Mouse (Mus musculus) liver, adult 2 months (tissue): ENCODE data around the gene Sdhaf1. TPM values are rescaled to one million over a fixed set of nuclear protein-coding genes. Genes with fewer than 3 reads are reported as not detected.

ENCODE experiments used
- DNase-seq: peaks from one replicate; pipeline ENCODE4 v3.0.0-alpha.2; 2011; ENCODE audit warnings: low read depth, low spot score; ENCODE audit errors: extremely low read depth
- H3K27ac ChIP-seq: fragments of 200-500 bp; replicated peaks from 2 replicates; pipeline ENCODE4 v1.5.1; 2012; ENCODE audit warnings: low read depth, mild to moderate bottlenecking, control low read depth, inconsistent platforms, low read length; ENCODE audit not compliant: insufficient read depth
- H3K27me3 ChIP-seq: fragments of 200-500 bp; 2 replicates; pipeline ENCODE4 v1.6.1; 2012; ENCODE audit warnings: mild to moderate bottlenecking, moderate library complexity, low read length, inconsistent platforms; ENCODE audit not compliant: control insufficient read depth, insufficient read depth
- H3K36me3 ChIP-seq: fragments of 200-500 bp; 2 replicates; pipeline ENCODE4 v1.6.1; 2012; ENCODE audit warnings: low read length, inconsistent platforms; ENCODE audit not compliant: control insufficient read depth, insufficient read depth
- H3K4me1 ChIP-seq: fragments of 200-500 bp; 2 replicates; pipeline ENCODE4 v1.6.1; 2011; ENCODE audit warnings: low read length; ENCODE audit not compliant: control insufficient read depth, insufficient read depth
- H3K4me3 ChIP-seq: fragments of 200-500 bp; 2 replicates; pipeline ENCODE4 v1.5.1; 2011; ENCODE audit warnings: low read depth, mild to moderate bottlenecking, control low read depth, low read length, moderate library complexity; ENCODE audit not compliant: insufficient read depth
- H3K79me2 ChIP-seq: fragments of 200-500 bp; 2 replicates; pipeline ENCODE4 v1.6.1; 2012; ENCODE audit warnings: inconsistent platforms, mild to moderate bottlenecking, low read length, moderate library complexity; ENCODE audit not compliant: control insufficient read depth, insufficient read depth
- H3K9ac ChIP-seq: fragments of 200-500 bp; 2 replicates; pipeline ENCODE4 v1.6.1; 2012; ENCODE audit warnings: low read depth, mild to moderate bottlenecking, control low read depth, inconsistent platforms, low read length
- CTCF ChIP-seq: fragments of 200-500 bp; IDR thresholded peaks from 2 replicates; pipeline ENCODE4 v1.5.1; 2011; ENCODE audit warnings: low read depth, low read length, control low read depth
- POLR2A ChIP-seq: fragments of 200-500 bp; IDR thresholded peaks from 2 replicates; pipeline ENCODE4 v1.6.1; 2011; ENCODE audit warnings: low read length, control low read depth; ENCODE audit not compliant: insufficient read depth; ENCODE audit errors: extremely low read depth
- WGBS: fragments of 180-500 bp; shearing (Covaris S2); methylation state at CpG from one replicate; pipeline ENCODE4 v1.1.7; 2018; 5-methylcytosine and 5-hydroxymethylcytosine counted together
- polyA plus RNA-seq: library from polyadenylated mRNA; depleted of rRNA; stranded (reverse); fragments of >200 nt; gene quantifications from 2 replicates; pipeline ENCODE4 v1.2.3, GENCODE M21; 2012
- total RNA-seq: library from RNA; depleted of rRNA; stranded (reverse); fragments of >200 nt; gene quantifications from 2 replicates; pipeline ENCODE4 v1.2.3, GENCODE M21; 2014

Sdhaf1 gene
- total and polyA plus RNA-seq, 2 experiments: 4.0 to 15.8 TPM

DNA sequence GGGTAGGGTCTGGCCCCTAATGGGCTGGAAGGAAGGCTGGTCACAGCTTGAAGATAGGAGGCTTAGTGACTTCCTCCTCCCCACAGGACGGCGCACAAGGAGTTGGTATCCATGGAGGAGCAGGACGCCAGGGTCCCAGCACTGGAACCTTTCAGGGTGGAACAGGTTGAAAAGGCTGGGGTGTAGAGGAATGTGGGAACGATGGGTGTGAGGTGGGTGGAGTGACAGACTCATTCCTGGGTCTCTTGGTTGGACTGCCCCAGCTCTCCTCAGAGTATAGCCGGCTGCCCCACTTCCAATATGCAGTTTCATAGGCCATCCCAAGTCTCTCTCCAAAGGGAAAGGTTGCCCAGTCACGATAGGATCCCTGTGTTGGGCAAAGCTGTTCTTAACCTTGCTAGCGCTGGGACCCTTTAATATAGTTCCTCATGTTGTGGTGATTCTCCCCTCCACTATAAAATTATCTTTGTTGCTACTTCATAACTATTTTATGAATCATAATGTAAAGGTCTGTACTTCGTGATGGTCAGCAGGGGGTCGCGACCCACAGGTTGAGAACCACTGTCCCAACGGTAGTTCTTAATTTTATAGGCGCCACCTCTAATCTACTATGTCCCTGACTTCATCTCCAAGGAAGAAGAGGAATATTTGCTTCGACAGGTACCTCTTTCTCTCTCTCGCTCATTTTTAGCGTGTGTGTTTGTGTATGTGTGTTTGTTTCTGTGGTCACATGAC lies 14.1 kb downstream of the Sdhaf1 start:
- 48% methylated on average over 15 of the region's 15 CpGs for WGBS
- Histone ChIP-seq H3K4me3 (peak overlapping the region; percentile 48; the same call in 1 of the 2 replicates), H3K27ac (no peak overlapping the region), H3K36me3 (no peaks in the 10 kb centered on the region), H3K9ac (peak overlapping the region; percentile 54), H3K79me2 (peaks cover 6% of the 10 kb centered on the region; the same call in 1 of the 2 replicates), H3K27me3 (no peaks in the 10 kb centered on the region), H3K4me1 (peaks cover 16% of the 10 kb centered on the region)
- DNase-seq: no peak
- TF ChIP-seq CTCF (no peak), POLR2A (no peak)

DNA sequence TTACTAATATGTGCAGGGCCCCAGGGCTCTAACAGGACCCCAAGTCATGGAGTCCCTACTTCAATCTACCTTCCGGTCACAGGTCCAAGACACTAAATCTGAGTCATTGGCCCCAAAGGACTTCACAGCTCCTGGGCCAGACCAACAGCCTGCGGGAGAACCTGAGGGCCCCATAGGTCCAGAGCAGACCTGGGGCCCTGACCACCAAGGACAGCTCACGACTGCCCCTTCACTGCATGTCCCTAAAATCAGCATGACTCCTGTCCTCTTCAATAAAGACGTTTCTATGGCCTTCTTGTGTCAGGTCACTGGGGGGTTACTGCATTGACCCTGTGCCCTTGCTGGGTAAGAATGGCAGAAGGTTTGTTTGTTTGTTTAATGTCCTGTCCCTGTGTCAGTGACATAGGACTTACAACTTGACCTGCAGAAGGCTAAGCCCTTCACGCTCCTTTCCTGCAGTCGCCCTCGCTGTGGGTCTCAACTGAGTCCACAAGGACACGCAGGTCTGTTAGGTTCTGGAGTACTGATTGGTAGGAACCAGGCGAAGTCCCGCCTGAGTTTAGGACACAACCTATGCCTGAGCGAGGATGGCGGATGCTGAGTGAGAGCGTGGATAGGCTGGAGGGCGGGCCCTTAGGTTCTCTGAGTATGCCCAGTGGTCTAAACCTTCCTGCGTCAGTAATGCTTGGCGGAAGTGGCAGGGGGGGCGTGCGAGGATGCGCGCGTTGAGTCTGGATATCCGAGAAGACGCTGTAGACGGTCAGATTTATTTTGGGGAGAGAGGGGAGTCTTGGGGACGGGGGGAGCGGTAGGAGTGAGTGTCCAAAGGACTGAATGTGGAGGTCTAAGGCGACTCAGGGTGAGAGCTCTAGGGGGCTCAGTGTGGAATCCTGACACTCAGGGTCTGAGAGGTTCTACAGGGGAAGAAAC lies 15.4 kb downstream of the Sdhaf1 start, which contains the start of gene Alkbh6:
Alkbh6 (plus strand) TSS at position 642 of the 930 bp plus-strand sequence.
- Histone ChIP-seq H3K9ac (peak within 1 kb of the TSS; percentile 68), H3K4me3 (peak within 1 kb of the TSS; percentile 48), H3K27ac (peak within 1 kb of the TSS; percentile 46), H3K27me3 (no peaks in the 10 kb centered on the region), H3K36me3 (no peaks in the 10 kb centered on the region), H3K4me1 (peaks cover 13% of the 10 kb centered on the region), H3K79me2 (peaks cover 4% of the 10 kb centered on the region; the same call in 1 of the 2 replicates)
- DNase-seq: peak; percentile 86
- WGBS: 7% methylated on average over 27 of the region's 27 CpGs
- TF ChIP-seq POLR2A (peak; percentile 76; the same call in 1 of the 2 replicates), CTCF (no peak)

- TF ChIP-seq POLR2A (no peak), CTCF (peak; percentile 46; the same call in 1 of the 2 replicates)
- WGBS: 88% methylated on average over 16 of the region's 16 CpGs
- Histone ChIP-seq H3K9ac (no peak overlapping the region), H3K36me3 (no peaks in the 10 kb centered on the region), H3K4me1 (peaks cover 7% of the 10 kb centered on the region; the same call in 1 of the 2 replicates), H3K27me3 (no peaks in the 10 kb centered on the region), H3K27ac (no peak overlapping the region), H3K4me3 (no peak overlapping the region), H3K79me2 (no peaks in the 10 kb centered on the region)
- peak; percentile 37 for DNase-seq
Measured at GRCm38 (mm10) chr7:30306083-30306779, 17.5 kb downstream of the Sdhaf1 start.

GRCm38 (mm10) chr7:30300914-30301313 lies 22.8 kb downstream of the Sdhaf1 start:
- no peaks in the 10 kb centered on the region for H3K79me2 ChIP-seq
- TF ChIP-seq POLR2A (no peak), CTCF (peak; percentile 71)
- H3K4me1 ChIP-seq: no peaks in the 10 kb centered on the region
- peak; percentile 39 for DNase-seq
- no peak overlapping the region for H3K4me3 ChIP-seq
- H3K36me3 ChIP-seq: no peaks in the 10 kb centered on the region
- no peak overlapping the region for H3K9ac ChIP-seq
- H3K27ac ChIP-seq: no peak overlapping the region
- WGBS: 54% methylated on average over 3 of the region's 3 CpGs
- no peaks in the 10 kb centered on the region for H3K27me3 ChIP-seq

- Histone ChIP-seq H3K4me1 (no peaks in the 10 kb centered on the region), H3K36me3 (no peaks in the 10 kb centered on the region), H3K27ac (no peak overlapping the region), H3K27me3 (no peaks in the 10 kb centered on the region), H3K9ac (no peak overlapping the region), H3K4me3 (no peak overlapping the region), H3K79me2 (no peaks in the 10 kb centered on the region)
- no peak for DNase-seq
- WGBS: 82% methylated on average over 16 of the region's 16 CpGs
- TF ChIP-seq CTCF: no peak
- no peak for TF ChIP-seq POLR2A
Measured at GRCm38 (mm10) chr7:30297266-30297665, 26.4 kb downstream of the Sdhaf1 start.
